Mouse (Mus musculus) hindbrain, postnatal 0 days (tissue): ENCODE measurements around the gene Dtnb. TPM values are rescaled to one million over a fixed set of nuclear protein-coding genes. Genes with fewer than 3 reads are reported as not detected.

Experiments used
- ATAC-seq: fragments of 200-750 bp; cut with Nextera tagmentation; 2 replicates; pipeline ENCODE4 v1.8.0; 2017; ENCODE audit warnings: mild to moderate bottlenecking, moderate TSS enrichment, moderate library complexity
- DNase-seq: peaks from one replicate; pipeline ENCODE4 v3.0.0-alpha.2; 2015; ENCODE audit warnings: low spot score
- H3K27ac ChIP-seq: fragments of 300-500 bp; sonication (generic); 2 replicates; pipeline ENCODE4 v1.5.1; 2014; ENCODE audit warnings: mild to moderate bottlenecking
- H3K27me3 ChIP-seq: fragments of 300-500 bp; sonication (generic); 2 replicates; pipeline ENCODE4 v1.6.1; 2014; ENCODE audit warnings: low read length, mixed read lengths; ENCODE audit not compliant: insufficient read depth
- H3K36me3 ChIP-seq: fragments of 300-500 bp; sonication (generic); 2 replicates; pipeline ENCODE4 v1.6.1; 2014; ENCODE audit warnings: low read length, mixed read lengths; ENCODE audit not compliant: insufficient read depth
- H3K4me1 ChIP-seq: fragments of 300-500 bp; sonication (generic); 2 replicates; pipeline ENCODE4 v1.6.1; 2014; ENCODE audit warnings: antibody characterized with exemption, low read length, mixed read lengths; ENCODE audit not compliant: insufficient read depth
- H3K4me2 ChIP-seq: fragments of 300-500 bp; sonication (generic); 2 replicates; pipeline ENCODE4 v1.6.1; 2014; ENCODE audit warnings: low read depth, mild to moderate bottlenecking, low read length, moderate library complexity, mixed read lengths
- H3K4me3 ChIP-seq: fragments of 300-500 bp; sonication (generic); 2 replicates; pipeline ENCODE4 v1.5.1; 2014; ENCODE audit warnings: low read length
- H3K9ac ChIP-seq: fragments of 300-500 bp; sonication (generic); replicated peaks from 2 replicates; pipeline ENCODE4 v1.6.1; 2014; ENCODE audit warnings: mild to moderate bottlenecking, low read length, moderate library complexity, mixed read lengths
- H3K9me3 ChIP-seq: fragments of 300-500 bp; sonication (generic); 2 replicates; pipeline ENCODE4 v1.6.1; 2016; ENCODE audit warnings: low read length, mixed read lengths
- CTCF ChIP-seq: IDR thresholded peaks from 2 replicates; pipeline ENCODE4 v1.5.1; 2016; ENCODE audit warnings: antibody characterized with exemption, control low read depth, low read depth
- WGBS: fragments of 180-500 bp; shearing (Covaris S2); extraction: QIAGEN DNeasy Blood & Tissue Kit; methylation state at CpG from one replicate; pipeline ENCODE4 v1.1.7; 2014; 5-methylcytosine and 5-hydroxymethylcytosine counted together
- polyA plus RNA-seq: library from polyadenylated mRNA; unstranded; fragments of >200 nt; fragmentation: Nextera tagmentation; extraction: Ambion mirVana; gene quantifications from 2 replicates; pipeline ENCODE4 v1.2.1, GENCODE M21; 2015
- total RNA-seq: library from RNA; depleted of rRNA; stranded (reverse); fragments of >200 nt; gene quantifications from 2 replicates; pipeline ENCODE4 v1.2.3, GENCODE M21; 2014

Dtnb gene
- total and polyA plus RNA-seq, 2 experiments from 2014 or later: 51.6 to 54.3 TPM

- Histone ChIP-seq H3K27ac (no peak overlapping the region), H3K27me3 (no peaks in the 10 kb centered on the region), H3K9ac (no peak overlapping the region), H3K36me3 (no peaks in the 10 kb centered on the region), H3K4me2 (no peak overlapping the region), H3K4me1 (no peaks in the 10 kb centered on the region), H3K4me3 (no peak overlapping the region), H3K9me3 (no peaks in the 10 kb centered on the region)
- TF ChIP-seq CTCF: no peak
- ATAC-seq (no peak), DNase-seq (no peak)
- 87% methylated on average over 4 of the region's 4 CpGs for WGBS
Observed at GRCm38 (mm10) chr12:3585525-3585924, 13.3 kb downstream of the Dtnb start.

- no peak overlapping the region for H3K4me2 ChIP-seq
- 76% methylated on average over 1 of the region's 1 CpGs for WGBS
- H3K4me1 ChIP-seq: no peaks in the 10 kb centered on the region
- no peak for DNase-seq
- no peak for ATAC-seq
- H3K27me3 ChIP-seq: no peaks in the 10 kb centered on the region
- no peak overlapping the region for H3K9ac ChIP-seq
- no peak overlapping the region for H3K4me3 ChIP-seq
- H3K27ac ChIP-seq: no peak overlapping the region
- TF ChIP-seq CTCF: no peak
- H3K36me3 ChIP-seq: no peaks in the 10 kb centered on the region
- H3K9me3 ChIP-seq: no peaks in the 10 kb centered on the region
Observed at GRCm38 (mm10) chr12:3587010-3587409, 14.8 kb downstream of the Dtnb start.

- no peak for ATAC-seq
- TF ChIP-seq CTCF: no peak
- Histone ChIP-seq H3K9ac (no peak overlapping the region), H3K27me3 (no peaks in the 10 kb centered on the region), H3K4me2 (no peak overlapping the region), H3K4me3 (no peak overlapping the region), H3K36me3 (no peaks in the 10 kb centered on the region), H3K9me3 (no peaks in the 10 kb centered on the region), H3K4me1 (no peaks in the 10 kb centered on the region), H3K27ac (no peak overlapping the region)
- WGBS: 95% methylated on average over 9 of the region's 9 CpGs
- DNase-seq: no peak
Observed at GRCm38 (mm10) chr12:3590039-3590438, 17.9 kb downstream of the Dtnb start.

- TF ChIP-seq CTCF: no peak
- H3K36me3 ChIP-seq: peaks cover 2% of the 10 kb centered on the region; the same call in 1 of the 2 replicates
- H3K27ac ChIP-seq: no peak overlapping the region
- DNase-seq (no peak), ATAC-seq (no peak)
- 71% methylated on average over 10 of the region's 10 CpGs for WGBS
- H3K9me3 ChIP-seq: no peaks in the 10 kb centered on the region
- no peaks in the 10 kb centered on the region for H3K4me1 ChIP-seq
- H3K9ac ChIP-seq: no peak overlapping the region
- no peaks in the 10 kb centered on the region for H3K27me3 ChIP-seq
- H3K4me2 ChIP-seq: no peak overlapping the region
- H3K4me3 ChIP-seq: no peak overlapping the region
Observed at GRCm38 (mm10) chr12:3591595-3591994, 19.4 kb downstream of the Dtnb start.

- peaks cover 9% of the 10 kb centered on the region; the same call in 1 of the 2 replicates for H3K36me3 ChIP-seq
- no peaks in the 10 kb centered on the region for H3K27me3 ChIP-seq
- H3K4me1 ChIP-seq: no peaks in the 10 kb centered on the region
- ATAC-seq (no peak), DNase-seq (no peak)
- H3K27ac ChIP-seq: no peak overlapping the region
- no peak overlapping the region for H3K4me3 ChIP-seq
- no peak overlapping the region for H3K4me2 ChIP-seq
- H3K9ac ChIP-seq: no peak overlapping the region
- 95% methylated on average over 4 of the region's 4 CpGs for WGBS
- H3K9me3 ChIP-seq: no peaks in the 10 kb centered on the region
- TF ChIP-seq CTCF: no peak
Observed at GRCm38 (mm10) chr12:3602786-3603185, 30.6 kb downstream of the Dtnb start.

- Histone ChIP-seq H3K27me3 (no peaks in the 10 kb centered on the region), H3K4me3 (no peak overlapping the region), H3K4me2 (no peak overlapping the region), H3K9ac (no peak overlapping the region), H3K27ac (no peak overlapping the region), H3K36me3 (peaks cover 5% of the 10 kb centered on the region; the same call in 1 of the 2 replicates), H3K4me1 (no peaks in the 10 kb centered on the region), H3K9me3 (no peaks in the 10 kb centered on the region)
- WGBS: 75% methylated on average over 7 of the region's 7 CpGs
- ATAC-seq: no peak
- DNase-seq: no peak
- TF ChIP-seq CTCF: no peak
Observed at GRCm38 (mm10) chr12:3606202-3606601, 34.0 kb downstream of the Dtnb start.

GRCm38 (mm10) chr12:3609747-3610146, 37.6 kb downstream of the Dtnb start:
- Histone ChIP-seq H3K36me3 (peaks cover 5% of the 10 kb centered on the region; the same call in 1 of the 2 replicates), H3K4me2 (no peak overlapping the region), H3K4me3 (no peak overlapping the region), H3K9me3 (no peaks in the 10 kb centered on the region), H3K9ac (no peak overlapping the region), H3K27me3 (no peaks in the 10 kb centered on the region), H3K4me1 (no peaks in the 10 kb centered on the region), H3K27ac (no peak overlapping the region)
- DNase-seq (peak; percentile 25), ATAC-seq (no peak)
- peak; percentile 52 for TF ChIP-seq CTCF
